Mouse (Mus musculus) kidney, adult 2 months (tissue): ENCODE measurements around the gene Rabif.

Experiments used
- CTCF ChIP-seq: fragments of 200-500 bp; conservative IDR thresholded peaks from 2 replicates; pipeline ENCODE4 v1.5.1; 2011; ENCODE audit warnings: low read depth, mild to moderate bottlenecking, control low read depth, low read length, moderate library complexity, mixed read lengths; ENCODE audit not compliant: insufficient read depth, insufficient read length
- POLR2A ChIP-seq: fragments of 200-500 bp; IDR thresholded peaks from one replicate; pipeline ENCODE4 v1.6.1; 2011; ENCODE audit warnings: low read depth, low read length, control low read depth

DNA sequence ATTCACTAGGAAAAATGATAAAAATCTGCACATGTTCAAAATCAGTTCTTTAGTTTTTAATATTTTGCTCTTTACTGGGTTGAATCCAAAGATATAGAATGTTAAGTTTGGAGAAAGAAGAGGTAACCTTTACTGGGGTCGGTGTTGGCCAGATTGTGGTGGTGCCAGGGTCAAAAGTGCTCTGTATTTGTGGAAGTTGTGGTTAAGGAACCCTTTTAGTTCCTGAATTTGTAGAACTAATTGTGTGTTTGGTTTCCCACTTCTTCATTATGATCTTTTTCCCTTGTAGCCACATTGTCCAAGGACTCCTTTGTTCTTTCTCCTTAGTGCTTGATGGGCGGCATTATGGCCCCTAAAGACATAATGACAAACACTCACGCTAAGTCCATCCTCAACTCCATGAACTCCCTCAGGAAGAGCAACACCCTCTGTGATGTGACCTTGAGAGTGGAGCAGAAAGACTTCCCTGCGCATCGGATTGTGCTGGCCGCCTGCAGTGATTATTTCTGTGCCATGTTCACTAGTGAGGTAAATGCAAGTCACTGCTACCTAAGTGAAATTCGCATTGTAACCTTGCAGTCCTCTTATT, 36.2 kb upstream of the Rabif start:
- no peak for TF ChIP-seq CTCF
- TF ChIP-seq POLR2A, result no peak
